Mouse (Mus musculus): ENCODE results near the gene Tom1l2. TPM values are rescaled to one million over a fixed set of nuclear protein-coding genes. Genes with fewer than 3 reads are reported as not detected.

Tom1l2 gene
- polyA plus RNA-seq (2012; rRNA removed): 75.5 and 78.9 TPM in 2 replicates

DNA sequence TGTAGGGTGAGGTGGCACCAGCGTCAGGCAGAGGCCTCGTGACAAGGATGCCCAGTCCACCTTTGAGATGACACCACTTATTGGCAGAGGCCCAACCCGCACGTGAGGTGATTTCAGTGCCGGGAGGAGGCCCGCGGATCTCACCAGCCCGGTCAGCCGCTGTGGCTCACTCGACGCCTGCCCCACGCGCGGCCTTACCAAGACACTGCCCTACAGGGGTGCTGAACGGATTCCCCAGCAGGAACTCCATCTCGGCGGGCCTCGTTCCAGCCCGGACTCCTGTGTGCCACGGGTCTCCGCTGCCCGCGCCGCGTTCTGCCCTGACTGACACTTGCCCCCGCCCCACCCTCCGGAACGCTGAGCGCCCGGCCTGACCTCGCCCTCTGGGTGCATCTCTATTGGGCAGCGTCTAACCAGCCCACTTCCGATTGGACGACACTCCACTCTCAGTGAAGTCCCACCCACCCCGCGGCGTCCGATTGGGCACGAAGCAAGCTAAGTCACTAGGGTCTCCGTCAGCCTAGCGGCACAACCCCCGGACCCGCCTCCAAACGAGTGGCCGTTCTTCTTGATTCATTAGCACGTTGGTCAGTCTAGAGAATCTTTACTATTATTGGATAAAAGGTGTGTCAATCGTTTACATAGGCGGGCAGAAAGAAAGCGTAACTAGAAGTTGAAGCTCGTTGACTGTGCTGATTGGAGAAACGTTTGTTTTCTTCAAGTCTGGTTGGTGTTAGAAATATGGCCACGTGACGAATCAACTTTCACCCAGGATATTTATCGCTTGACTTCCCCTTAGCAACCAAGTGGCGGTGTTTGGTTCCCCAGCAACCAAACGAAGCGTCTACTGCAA is at the start of gene Tom1l2, which contains the start of gene Drc3:
Gene Tom1l2 (minus strand): TSS at position 347 of the 853 bp plus-strand sequence.
Gene Drc3 (plus strand): TSS at position 771 of the 853 bp plus-strand sequence.
- peak; percentile 100 for DNase-seq (ENCODE audit: low read depth)

DNA sequence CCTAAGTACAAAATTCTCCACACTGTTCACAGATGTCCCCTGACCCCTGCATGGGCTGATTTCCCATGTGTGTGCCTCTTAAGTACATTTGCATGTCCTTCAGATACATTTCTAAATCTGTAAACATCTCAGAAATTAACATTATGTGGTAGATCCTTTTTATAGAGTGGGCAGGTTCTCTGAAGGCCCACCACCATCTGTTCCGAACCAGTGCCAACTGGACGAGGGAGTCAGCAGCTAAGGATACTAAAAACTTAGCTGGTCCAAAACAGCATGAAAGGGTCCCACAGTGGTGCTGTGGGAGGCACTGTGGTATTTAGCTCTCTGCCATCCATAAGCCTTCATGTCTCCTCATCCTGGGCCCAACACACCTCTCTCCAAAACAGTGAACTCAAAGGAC is 44.5 kb upstream of the Tom1l2 start:
- DNase-seq (ENCODE audit: low read depth): no peak

DNA sequence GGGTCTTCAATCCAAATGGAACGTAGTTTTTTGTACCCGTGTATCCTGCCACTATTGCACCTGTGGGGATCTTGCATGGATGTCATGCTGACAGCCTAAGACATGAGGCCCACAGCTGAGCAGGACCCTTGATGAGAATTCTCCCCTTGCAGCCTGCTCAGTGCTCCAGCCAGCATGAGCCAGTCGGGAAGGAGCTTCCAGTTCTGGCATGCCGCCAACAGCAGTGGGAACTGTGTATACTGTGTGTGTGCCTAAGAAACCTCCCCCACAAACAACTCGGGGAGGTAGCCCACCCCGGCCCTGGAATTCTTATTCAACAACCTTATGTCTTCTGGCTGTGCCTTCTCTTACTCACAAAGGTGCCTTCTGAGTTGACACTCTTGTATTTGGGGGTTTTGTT is 43.8 kb upstream of the Tom1l2 start:
- DNase-seq (ENCODE audit: low read depth): no peak

DNA sequence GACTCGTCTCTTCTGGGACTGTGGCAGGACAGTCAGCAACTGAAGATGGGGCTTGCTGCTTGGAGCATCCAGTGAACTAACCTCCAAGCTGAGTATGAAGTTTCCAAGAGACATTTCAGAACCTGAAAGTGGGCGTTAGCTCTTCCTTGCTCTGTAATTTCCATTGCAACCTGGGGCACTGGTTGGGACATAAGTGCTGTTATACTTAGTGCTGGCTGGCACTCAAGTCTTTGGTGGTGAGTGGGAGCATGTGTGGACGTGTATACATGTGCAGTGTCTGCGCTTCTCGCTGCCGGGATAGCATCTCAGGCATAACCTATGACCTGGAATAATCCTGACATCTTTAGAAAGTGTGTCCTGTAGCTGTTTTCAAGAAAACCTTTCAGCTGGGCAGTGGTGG is 38.6 kb upstream of the Tom1l2 start:
- DNase-seq (ENCODE audit: low read depth): peak; percentile 81

DNA sequence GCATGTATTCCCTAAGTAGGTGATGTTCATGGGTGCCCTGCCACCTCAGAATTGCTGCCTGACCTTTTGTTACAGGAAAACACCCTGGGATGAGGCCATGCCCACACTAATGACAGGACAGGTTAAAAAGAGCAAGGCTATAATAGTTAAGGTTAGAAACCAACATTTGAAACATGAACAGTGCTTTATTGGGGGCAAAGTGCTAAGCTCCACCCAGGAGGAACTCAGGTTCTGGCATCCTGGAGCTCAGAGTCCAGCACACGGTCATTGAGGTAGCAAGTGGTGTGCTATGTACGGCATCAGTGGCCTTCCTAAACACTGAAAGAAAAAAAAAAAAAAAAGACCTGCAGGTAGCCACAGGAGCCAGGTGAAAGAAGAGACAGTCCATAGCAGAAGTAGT is 35.2 kb upstream of the Tom1l2 start:
- no peak for DNase-seq (ENCODE audit: low read depth)

DNA sequence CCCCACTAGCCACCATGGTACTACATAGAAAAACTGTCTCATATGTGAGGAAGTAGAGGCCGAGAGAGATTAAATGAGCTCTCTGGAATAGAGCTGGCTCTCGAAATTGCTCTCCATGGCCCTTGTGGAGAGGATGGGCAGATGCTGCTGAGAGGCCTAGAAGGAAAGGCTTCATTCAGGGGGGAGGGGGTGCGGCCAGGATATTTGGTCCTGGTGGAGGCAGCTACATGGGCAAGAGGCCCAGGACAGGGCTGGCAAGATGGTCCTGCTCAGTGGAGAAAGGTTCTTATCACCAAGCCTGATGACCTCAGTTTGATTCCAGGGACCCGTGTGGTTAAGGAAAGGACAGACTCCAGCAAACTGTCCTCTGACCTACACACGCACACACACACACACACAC is 33.2 kb upstream of the Tom1l2 start:
- DNase-seq (ENCODE audit: low read depth): no peak

DNA sequence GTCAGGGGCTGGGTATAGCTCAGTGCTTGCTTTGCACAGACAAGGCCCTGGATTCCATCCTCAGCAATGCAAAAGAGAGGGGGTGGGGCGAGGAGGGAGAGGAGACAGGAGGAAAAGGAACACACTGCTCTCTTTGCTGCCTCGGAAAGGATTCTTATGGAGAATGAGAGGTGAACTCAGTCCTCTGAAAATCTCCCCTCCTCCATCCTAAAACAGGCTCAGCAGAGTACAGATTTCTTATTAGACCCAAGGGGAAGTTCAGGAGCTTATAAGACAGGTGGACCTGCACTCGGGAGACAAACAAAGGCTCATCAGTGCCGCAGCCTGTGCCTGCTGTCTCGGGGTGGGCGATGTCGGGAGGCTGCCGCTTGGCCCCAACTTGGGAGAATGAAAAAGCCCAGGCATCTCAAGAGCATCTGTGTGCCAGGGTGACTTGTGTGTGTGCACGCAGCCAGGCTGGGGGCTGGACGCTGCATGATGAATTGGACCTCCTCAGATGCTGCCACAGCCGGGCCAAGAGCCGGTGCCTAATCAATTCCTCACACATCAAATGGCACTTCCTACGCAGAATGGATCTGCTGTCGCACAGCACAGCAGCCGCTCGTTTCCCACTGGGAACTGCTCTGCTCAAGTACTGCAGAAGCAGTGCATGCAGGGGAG is 32.2 kb upstream of the Tom1l2 start:
- DNase-seq (ENCODE audit: low read depth): no peak

DNA sequence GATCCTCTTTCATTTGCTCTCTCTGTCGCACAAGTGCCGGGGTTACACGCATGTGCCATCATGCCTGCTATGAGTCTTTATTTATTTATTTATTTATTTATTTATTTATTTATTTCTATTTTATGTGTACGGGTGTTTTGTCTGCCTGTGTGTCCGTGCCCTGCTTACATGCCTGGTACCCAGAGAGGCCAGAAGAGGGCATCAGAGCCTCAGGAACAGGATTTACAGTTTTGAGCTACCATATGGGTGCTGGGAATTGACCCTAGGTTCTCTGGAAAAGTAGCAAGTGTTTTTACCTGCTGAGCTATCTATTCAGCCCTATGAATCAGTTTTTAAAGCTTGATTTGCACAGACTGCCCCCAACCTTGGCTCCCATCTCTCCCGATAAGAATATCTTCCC is 30.8 kb upstream of the Tom1l2 start:
- no peak for DNase-seq (ENCODE audit: low read depth)

DNA sequence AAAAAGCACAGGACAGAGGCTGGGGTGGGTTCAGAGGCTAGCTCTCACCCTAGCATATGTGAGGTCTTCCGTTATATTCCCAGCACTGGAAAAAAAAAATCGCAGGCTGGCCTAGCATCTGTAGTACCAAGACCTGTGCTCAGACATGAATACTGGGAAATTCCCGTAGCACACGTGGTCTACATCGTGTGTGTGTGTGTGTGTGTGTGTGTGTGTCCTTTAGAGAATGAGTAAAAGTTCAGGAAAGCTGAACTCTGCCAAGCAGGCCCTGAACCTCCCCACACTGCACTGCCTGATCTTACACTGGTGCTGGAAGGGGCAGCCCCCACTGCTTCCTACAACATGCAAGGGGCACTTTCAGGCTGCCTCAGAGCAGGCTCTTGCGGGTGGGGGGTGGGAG is 21.8 kb upstream of the Tom1l2 start:
- DNase-seq (ENCODE audit: low read depth): no peak

DNA sequence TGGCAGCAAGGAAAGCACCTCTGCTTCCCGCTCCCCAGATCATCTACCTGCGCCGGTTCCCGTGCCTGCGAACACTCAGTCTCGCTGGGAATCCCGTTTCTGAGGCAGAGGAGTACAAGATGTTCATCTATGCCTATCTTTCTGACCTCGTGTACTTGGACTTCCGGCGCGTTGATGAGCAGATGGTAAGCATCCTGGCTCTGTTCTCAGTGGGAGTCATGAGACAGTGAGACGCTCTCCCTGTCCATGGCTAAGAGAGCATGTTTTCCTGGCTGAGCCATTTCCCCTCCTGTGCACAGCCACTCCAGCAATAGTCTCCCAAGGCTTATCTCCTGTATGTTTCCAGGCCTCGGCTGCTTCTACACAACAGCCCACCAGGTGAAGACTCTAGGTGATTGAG is 17.7 kb upstream of the Tom1l2 start:
- no peak for DNase-seq (ENCODE audit: low read depth)

DNA sequence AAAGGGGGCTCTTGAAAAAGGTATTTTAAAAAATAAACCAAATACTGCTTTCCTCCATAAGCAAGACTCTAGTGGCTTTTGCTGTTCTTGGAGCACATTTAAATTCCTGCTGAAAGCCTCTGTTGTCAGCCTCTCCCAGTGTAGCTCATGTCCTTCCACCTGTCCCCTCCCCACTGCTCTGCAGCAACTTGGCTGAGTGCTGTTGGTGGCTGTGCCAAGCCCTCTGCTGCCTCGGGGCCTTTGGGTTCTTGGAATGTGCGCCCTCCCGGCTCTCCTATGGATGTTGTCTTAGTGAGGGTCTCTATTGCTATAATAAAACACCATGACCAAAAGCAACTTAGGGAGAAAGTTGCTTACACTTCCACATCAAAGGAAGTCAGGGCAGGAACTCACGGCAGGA is 16.7 kb upstream of the Tom1l2 start:
- no peak for DNase-seq (ENCODE audit: low read depth)

DNA sequence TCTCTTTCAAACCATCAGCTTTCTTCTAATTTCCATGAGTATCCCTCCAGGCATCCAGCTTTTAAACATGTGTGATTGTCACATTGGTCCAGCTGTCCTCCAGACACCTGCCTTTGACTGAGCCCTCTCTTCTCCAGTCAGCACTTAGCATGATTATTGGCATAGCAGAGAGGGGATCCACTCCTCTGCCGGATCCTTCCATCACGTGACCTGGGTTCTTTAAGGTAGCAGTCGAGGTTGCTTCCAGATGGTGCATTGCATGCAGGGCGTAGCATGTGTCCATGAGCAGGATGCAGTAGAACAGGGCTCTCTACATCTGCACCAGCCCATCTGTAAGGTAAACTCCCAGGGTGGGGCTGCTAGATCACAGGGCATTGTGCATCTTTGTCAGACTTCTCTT is 16.2 kb upstream of the Tom1l2 start:
- no peak for DNase-seq (ENCODE audit: low read depth)

DNA sequence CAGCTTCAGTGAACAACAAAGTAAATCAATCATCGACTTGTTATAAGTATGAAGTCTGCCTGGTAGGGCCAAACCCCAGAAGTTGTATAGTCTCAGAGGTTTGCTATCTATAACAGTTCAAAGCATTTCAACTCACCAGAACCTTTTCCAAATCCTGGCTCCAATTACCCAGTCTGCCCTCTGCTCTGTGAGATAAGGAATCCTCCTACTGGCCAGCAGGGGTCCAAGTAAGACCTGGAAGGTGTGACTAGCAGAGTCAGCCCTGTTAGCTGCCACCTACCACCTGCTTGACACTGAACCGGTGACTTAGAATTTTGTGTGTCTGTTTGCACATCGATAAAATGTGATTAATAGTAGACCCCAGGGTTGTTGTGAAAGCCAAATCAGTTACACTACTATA is 14.6 kb upstream of the Tom1l2 start:
- DNase-seq (ENCODE audit: low read depth): no peak

DNA sequence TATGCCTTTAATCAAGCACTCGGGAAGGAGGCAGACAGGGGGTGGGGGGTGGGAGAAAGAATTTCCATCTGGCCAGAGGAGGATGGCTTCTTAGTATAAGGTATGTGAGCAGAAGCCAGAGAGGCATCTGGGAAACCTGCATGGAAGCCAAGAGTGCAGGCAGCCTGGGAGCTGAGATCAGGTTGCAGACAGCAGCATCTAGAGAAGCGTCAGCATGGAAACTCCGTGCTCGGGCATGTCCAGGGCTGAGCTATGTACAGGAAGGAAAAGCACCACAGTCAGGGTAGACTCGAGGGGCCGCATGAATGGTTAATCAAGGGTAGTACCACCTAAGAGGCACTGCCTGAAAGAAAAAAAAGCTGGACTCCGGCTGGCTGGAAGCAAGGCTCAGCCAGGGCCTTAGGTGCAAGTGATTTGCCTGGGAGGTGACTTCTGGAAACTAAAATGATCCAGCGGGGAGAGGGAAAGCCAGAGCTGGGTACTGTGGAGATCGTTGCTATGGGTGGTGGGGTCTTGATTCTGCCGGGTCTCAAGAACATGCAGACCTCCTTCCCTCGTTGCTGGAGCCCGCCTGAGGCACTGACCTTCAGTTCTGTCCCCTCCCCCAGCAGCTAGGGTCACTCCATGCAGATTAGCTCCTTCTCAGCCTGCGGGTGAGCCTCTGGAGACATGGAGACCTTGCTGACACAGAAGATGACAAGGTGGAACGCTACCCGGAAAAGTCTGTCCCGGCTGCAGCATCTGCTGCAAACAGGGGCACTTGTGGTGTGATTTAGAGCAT is 13.7 kb upstream of the Tom1l2 start:
- no peak for DNase-seq (ENCODE audit: low read depth)

DNA sequence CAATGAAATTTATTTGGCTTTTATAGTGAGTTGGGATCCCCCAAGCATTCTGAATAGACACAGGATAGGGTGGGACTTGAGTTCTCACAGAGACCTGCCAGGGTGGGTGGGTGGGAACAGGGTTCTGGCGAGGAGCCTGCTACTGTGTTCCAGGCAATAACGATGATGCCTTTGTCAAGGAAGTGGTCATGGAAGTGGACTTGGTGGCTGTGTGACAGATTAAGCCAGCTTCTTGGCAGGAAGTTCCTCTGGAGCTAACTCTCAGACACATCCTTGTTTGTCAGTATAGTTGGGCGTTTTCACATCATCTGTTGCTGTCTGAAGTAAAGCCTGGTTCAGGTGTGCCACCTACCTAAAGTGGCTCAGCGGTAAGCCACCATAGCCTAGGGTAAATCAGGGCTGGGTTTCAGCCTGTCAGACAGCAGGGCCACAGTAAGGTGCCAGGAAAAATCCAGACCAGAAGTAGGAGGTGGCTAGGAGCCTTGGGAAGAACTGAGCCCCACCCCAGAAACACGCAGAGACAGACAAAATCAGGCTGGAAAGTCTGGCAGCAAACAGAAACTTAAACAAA is 8.0 kb upstream of the Tom1l2 start:
- no peak for DNase-seq (ENCODE audit: low read depth)

DNA sequence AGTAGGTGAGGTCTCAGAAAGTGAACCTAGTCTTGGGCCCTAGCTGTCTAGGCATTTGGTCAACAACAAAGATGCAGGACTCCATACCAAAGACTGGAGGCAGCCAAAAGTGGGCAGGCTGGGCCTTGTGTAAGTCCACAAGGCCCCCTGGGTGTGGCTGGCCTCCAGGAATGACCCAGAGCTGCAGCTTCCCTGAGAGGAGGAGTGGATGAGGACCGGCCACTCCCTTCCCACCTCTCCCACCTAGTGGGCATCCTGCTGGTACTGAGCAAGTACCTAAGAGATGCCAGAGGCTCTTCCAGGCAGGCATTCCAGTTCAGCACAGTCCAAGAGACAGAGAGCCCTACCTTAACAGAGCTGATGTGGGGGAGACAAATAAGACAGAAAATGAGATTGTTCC is 7.2 kb upstream of the Tom1l2 start:
- DNase-seq (ENCODE audit: low read depth): no peak

DNA sequence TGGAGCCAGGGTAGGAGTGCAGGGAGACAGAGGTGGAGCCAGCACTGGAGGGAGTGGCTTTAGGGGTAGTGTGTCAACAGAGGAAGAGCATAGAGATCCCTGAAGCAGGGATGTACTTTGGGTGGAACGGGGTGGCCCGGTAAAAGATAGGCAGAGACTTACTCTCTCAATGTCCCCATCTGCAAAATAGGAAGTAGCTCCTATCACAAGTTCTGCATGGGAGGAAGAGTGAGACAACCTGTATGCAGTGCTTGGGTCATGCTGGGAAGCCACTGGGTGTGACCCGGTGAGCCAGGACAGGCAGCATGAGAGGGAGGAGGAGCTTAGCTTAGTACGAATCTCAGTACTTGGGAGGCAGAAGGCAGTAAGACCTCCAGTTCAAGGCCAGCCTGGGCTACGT is 6.4 kb upstream of the Tom1l2 start:
- no peak for DNase-seq (ENCODE audit: low read depth)

DNA sequence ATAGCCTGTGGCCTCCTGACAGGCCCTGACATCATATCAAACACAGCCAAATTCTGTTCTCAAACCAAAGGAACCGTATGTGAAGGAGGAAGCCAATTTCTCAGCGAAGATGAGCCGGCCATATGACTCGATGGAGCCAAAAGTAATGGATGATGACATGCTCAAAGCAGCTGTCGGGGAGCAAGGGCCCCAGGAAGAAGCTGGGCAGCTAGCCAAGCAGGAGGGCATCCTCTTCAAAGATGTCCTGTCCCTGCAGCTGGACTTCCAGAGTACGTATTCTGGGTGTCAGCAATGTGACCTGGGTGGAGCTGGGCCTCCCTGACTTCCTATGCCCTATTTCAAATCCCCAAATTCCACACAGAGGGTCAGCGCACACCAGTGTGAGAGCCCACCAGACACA is 5.8 kb upstream of the Tom1l2 start:
- DNase-seq (ENCODE audit: low read depth): no peak

DNA sequence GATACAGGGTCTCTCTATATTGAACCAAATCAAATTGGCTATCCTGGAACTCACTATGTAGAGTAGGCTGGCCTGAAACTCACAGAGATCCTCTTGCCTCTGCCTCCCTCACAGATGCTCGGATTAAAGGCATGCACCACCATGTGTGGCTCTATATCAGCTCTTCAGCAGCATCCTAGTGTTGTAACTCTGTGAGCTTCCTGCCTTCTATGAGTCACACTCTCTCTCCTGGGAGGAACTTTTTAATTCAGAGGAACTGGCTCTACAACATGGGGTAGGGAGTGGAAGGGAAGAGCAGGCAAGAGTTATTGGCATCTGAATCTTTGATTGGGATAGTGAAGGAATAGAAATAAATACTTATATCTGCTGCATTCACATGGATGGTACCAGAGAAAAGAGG is 4.4 kb upstream of the Tom1l2 start:
- DNase-seq (ENCODE audit: low read depth): no peak

DNA sequence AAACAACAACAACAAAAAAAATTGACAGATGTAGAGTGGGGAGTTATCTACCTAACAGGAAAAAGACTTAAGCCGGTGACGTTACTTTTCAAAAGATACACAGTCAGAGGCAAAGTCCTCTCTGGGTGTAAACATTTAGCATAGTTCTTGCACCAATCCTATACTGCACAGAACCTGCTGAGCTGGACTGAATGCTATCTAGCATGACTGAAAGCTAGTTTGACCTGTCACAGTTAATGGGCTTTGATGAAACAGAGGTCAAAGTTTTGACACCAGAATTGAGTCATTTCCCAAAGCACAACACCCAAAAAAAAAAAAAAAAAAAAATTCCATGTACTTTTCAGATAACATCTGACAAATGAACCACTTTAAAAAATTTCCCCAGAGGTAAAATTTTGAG is 3.2 kb upstream of the Tom1l2 start:
- no peak for DNase-seq (ENCODE audit: low read depth)

DNA sequence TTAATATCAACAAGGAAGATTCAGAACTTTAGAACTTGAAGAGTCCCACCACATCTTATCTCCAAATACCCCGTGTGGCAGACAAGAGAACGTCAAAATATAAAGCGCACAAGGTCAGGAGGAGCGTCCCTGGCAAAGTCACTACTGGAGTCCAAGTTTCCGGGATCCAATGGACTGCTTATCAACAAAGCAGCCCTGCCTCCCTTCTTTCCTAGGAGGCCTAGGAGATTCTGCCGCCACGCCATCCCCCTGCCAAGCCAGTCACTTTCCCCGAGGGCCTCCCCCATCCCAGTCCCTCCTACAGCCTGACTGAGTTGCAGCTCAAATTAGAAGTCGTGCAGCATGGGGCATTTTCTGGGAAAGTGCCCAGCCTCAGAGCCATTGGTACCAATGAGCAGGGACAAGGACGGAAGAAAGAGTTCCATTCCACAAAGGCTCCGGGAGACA is 757 bp downstream of the Tom1l2 start:
- no peak for DNase-seq (ENCODE audit: low read depth)

DNA sequence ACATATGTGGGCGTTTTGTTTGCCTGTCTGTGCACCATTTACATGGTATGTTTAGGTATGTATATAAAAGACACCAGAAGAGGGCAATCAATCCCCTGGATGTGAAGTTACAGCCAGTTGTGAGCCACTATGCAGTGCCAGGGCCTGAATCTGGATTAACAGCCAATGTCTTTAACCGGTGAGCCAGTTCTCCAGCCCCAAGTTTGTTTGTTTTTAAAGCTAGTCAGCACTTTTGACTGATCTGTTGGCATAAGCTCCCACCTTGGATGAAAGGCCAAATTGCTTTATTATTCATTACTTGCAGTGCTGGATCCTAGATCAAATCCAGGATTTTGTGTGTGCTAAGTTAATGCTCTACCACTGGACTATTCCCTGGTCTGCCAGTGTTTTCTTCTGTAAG is 1.3 kb downstream of the Tom1l2 start:
- no peak for DNase-seq (ENCODE audit: low read depth)

Data from gonadal fat pad, adult 2 months (tissue).